Mouse (Mus musculus) olfactory bulb, adult 2 months (tissue): ENCODE measurements around the gene Pax7. TPM values are rescaled to one million over a fixed set of nuclear protein-coding genes. Genes with fewer than 3 reads are reported as not detected.

Experiments
- H3K27ac ChIP-seq: fragments of 200-500 bp; 2 replicates; pipeline ENCODE4 v1.5.1; 2012; ENCODE audit warnings: low read depth, low read length; ENCODE audit not compliant: insufficient read depth
- H3K4me1 ChIP-seq: fragments of 200-500 bp; 2 replicates; pipeline ENCODE4 v1.6.1; 2012; ENCODE audit warnings: low read length; ENCODE audit not compliant: control insufficient read depth, insufficient read depth
- H3K4me3 ChIP-seq: fragments of 200-500 bp; 2 replicates; pipeline ENCODE4 v1.5.1; 2012; ENCODE audit warnings: mild to moderate bottlenecking, low read depth, low read length, moderate library complexity; ENCODE audit not compliant: insufficient read depth
- CTCF ChIP-seq: fragments of 200-500 bp; IDR thresholded peaks from 2 replicates; pipeline ENCODE4 v1.5.1; 2012; ENCODE audit warnings: low read depth, mild to moderate bottlenecking, low read length, moderate library complexity; ENCODE audit not compliant: insufficient read depth
- POLR2A ChIP-seq: fragments of 200-500 bp; IDR thresholded peaks from 2 replicates; pipeline ENCODE4 v1.6.1; 2012; ENCODE audit warnings: mild to moderate bottlenecking, low read depth, low read length, moderate library complexity; ENCODE audit not compliant: insufficient read depth
- WGBS: fragments of 180-500 bp; shearing (Covaris S2); methylation state at CpG from one replicate; pipeline ENCODE4 v1.1.7; 2018; 5-methylcytosine and 5-hydroxymethylcytosine counted together
- polyA plus RNA-seq: library from polyadenylated mRNA; stranded (reverse); fragments of >200 nt; gene quantifications from 2 replicates; pipeline ENCODE4 v1.2.4, GENCODE M21; 2012; ENCODE audit warnings: low replicate concordance; ENCODE audit not compliant: missing spikeins, insufficient read depth, insufficient read length

Gene Pax7
- polyA plus RNA-seq, 1 experiment, result not detected

GRCm38 (mm10) chr4:139852219-139853035, 19.1 kb upstream of the Pax7 start:
- TF ChIP-seq POLR2A, result no peak
- no peak for TF ChIP-seq CTCF
- Histone ChIP-seq H3K4me1 (no peaks in the 10 kb centered on the region), H3K4me3 (no peak overlapping the region), H3K27ac (no peak overlapping the region)
- 7% methylated on average over 25 of the region's 25 CpGs for WGBS

- Histone ChIP-seq H3K4me1 (no peaks in the 10 kb centered on the region), H3K4me3 (no peak overlapping the region), H3K27ac (no peak overlapping the region)
- TF ChIP-seq CTCF, result no peak
- TF ChIP-seq POLR2A, result no peak
- WGBS, result 8% methylated on average over 15 of the region's 15 CpGs
These were observed 18.1 kb upstream of the Pax7 start for GRCm38 (mm10) chr4:139851387-139851786.

GRCm38 (mm10) chr4:139850547-139851170, 17.3 kb upstream of the Pax7 start:
- no peaks in the 10 kb centered on the region for H3K4me1 ChIP-seq
- H3K4me3 ChIP-seq, result no peak overlapping the region
- H3K27ac ChIP-seq, result no peak overlapping the region
- WGBS, result 16% methylated on average over 8 of the region's 8 CpGs
- no peak for TF ChIP-seq POLR2A

DNA sequence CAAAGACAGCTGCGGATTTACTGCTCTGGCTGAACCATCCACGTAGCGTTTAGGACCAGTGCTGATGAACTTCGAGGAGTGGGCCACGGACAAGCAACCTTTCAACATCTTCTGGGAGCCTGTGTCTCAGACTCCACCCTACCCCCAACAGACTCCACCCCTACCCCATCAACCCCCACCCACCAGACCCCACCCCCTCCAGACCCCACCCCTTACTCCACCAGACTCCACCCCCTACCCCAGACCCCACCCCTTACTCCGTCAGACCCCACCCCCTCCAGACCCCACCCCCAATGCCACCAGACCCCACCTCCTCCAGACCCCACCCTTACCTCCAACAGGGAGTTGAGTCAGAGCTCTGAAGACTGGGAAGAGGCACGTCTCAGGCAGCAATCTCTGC, 10.1 kb upstream of the Pax7 start:
- TF ChIP-seq POLR2A (no peak), CTCF (no peak)

DNA sequence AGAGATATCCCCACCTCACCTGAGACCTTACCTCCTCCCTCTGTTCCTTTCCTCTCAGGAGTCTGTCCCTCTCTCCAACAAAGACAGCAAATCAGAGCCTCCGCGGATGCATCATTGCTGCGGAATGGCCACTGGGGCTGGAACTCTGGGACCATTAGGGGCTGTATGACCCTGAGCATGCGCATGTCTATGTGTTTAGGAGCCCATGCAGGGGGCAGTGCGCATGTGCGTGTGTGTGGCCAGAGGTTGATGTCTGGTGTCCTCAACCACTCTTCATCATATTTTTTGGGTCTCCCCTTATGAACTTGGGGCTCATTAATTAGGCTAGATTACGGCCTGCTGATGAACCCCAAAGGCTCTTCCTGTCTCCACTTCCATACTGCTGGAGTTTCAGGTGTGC, 9.6 kb upstream of the Pax7 start:
- TF ChIP-seq CTCF (no peak), POLR2A (no peak)
- no peak overlapping the region for H3K27ac ChIP-seq
- H3K4me1 ChIP-seq, result peaks cover 3% of the 10 kb centered on the region; the same call in 1 of the 2 replicates
- no peak overlapping the region for H3K4me3 ChIP-seq
- 76% methylated on average over 7 of the region's 7 CpGs for WGBS

More for the DNA sequence above, 10.1 kb upstream of the Pax7 start:
- Histone ChIP-seq H3K4me3 (no peak overlapping the region), H3K4me1 (peaks cover 3% of the 10 kb centered on the region; the same call in 1 of the 2 replicates), H3K27ac (no peak overlapping the region)
- 27% methylated on average over 7 of the region's 7 CpGs for WGBS

DNA sequence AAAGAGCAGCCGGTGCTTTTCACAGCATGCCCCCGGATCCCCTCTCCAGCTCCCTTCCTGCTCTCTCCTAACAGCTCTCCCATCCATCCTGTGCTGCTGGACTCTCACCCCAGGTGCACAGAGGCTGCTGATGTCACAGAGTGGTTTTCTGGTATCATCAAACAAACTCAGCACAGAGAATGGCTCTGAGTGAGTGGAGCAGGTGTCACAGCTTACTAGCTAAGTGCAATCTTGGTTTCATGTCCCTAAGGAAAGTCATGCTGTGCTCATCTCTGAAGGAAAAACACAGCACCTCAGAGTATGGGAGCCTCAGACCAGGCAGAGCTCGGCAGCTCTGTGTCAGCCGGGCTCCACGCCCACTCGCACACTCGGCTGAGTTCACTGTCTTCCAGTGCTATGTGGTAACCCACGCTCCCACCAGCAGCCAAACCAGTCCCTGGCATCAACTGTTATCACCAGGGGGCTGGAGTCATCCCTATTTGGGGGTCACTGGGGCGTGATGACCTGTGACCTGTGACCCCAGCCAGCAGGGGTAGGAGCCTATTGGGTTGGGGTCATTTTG, 7.7 kb upstream of the Pax7 start:
- no peak overlapping the region for H3K27ac ChIP-seq
- TF ChIP-seq CTCF, result no peak
- no peak for TF ChIP-seq POLR2A
- no peak overlapping the region for H3K4me3 ChIP-seq
- WGBS, result 32% methylated on average over 9 of the region's 9 CpGs
- H3K4me1 ChIP-seq, result peaks cover 3% of the 10 kb centered on the region; the same call in 1 of the 2 replicates

- Histone ChIP-seq H3K4me3 (no peak overlapping the region), H3K27ac (no peak overlapping the region), H3K4me1 (peaks cover 3% of the 10 kb centered on the region; the same call in 1 of the 2 replicates)
- 73% methylated on average over 4 of the region's 4 CpGs for WGBS
- TF ChIP-seq POLR2A (no peak), CTCF (no peak)
These were observed 7.1 kb upstream of the Pax7 start for GRCm38 (mm10) chr4:139840442-139840841.

GRCm38 (mm10) chr4:139836681-139837080, 3.4 kb upstream of the Pax7 start:
- 29% methylated on average over 5 of the region's 5 CpGs for WGBS

DNA sequence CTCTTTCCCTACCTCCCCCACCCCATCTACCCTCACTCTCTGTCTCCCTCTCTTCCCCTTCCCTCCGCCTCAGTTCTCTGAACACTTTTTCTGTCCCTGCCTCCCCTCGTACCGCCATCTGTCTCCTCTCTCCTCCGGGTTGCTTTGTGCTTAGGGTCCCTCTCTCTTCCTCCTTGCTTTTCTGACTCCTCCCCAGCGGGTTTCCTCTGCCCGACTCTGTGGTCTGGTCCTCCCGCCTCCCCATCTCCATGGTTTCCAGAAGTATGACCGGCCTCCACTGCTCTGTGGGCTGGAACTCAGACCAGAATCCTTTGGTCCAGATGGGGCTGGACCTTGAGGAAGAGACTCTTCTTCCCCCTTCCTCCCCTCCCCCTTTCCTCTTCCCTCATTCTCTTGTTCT, 2.9 kb upstream of the Pax7 start:
- TF ChIP-seq POLR2A, result no peak
- no peak for TF ChIP-seq CTCF
- WGBS, result 12% methylated on average over 8 of the region's 8 CpGs
- Histone ChIP-seq H3K27ac (no peak overlapping the region), H3K4me3 (no peak overlapping the region), H3K4me1 (peaks cover 5% of the 10 kb centered on the region; the same call in 1 of the 2 replicates)

More at GRCm38 (mm10) chr4:139836681-139837080, 3.4 kb upstream of the Pax7 start:
- peaks cover 6% of the 10 kb centered on the region; the same call in 1 of the 2 replicates for H3K4me1 ChIP-seq
- no peak overlapping the region for H3K4me3 ChIP-seq
- no peak overlapping the region for H3K27ac ChIP-seq
- TF ChIP-seq POLR2A, result no peak
- TF ChIP-seq CTCF, result no peak
